Comparison of ENCODE assay signal across 10 mouse cellular contexts in the genomic region with DNA sequence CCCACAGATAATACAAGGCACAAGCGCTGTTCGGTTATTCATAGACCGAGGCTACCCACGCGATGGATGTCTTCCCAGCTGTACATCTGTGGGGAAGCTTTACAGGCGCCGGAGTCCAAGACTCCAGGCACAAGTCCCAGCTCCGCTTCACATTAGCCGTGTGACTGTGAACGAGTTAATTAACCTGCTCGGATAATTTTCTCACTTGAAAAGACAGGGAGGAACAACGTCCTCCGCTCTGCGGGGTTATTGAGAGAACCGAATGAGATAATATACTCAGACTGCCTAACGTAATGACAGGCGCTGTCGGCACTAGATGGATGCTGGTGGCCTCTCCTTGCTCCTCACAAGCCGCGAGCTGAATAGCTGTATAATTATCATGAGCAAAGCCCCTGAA.
A peak's percentile ranks its signal among the peaks of the same experiment; 100 is the strongest.
DNase-seq lines count a peak whose midpoint lies in the region; ATAC-seq and TF ChIP-seq lines count a peak whose summit lies in the region.
"Had no signal": no experiment of that assay in that cellular context is flagged by ENCODE, and none has a peak within 500 bp of the region (broad histone marks: within the 10 kb centered on the region; RNA-seq: fewer than 3 reads in every experiment).

No protein-coding gene starts in this region.

- no peak for TF ChIP-seq POLR2A in cortical plate, adult 2 months (IDR thresholded peaks at IDR 0.05; ENCODE audit: extremely low read depth, insufficient read depth, low read length)

- H3K4me2 ChIP-seq in embryonic facial prominence, embryonic 13.5 days: no peak overlapping the region
- peak overlapping the region; percentile 33 for H3K4me2 ChIP-seq in neural tube, embryonic 13.5 days
- H3K4me2 ChIP-seq in intestine, postnatal 0 days (replicated peaks; ENCODE audit: low read depth): no peak overlapping the region
- H3K4me2 ChIP-seq in liver, embryonic 11.5 days: no peak overlapping the region

- TF ChIP-seq CTCF in cortical plate, adult 2 months (IDR thresholded peaks at IDR 0.05; ENCODE audit: extremely low read depth, insufficient read depth, low read length): no peak
- TF ChIP-seq CTCF in intestine, postnatal 0 days (IDR thresholded peaks at IDR 0.05; ENCODE audit: low read depth): no peak

- H3K9me3 ChIP-seq in embryonic facial prominence, embryonic 13.5 days: no peaks in the 10 kb centered on the region
- 0 out of 2 replicates have a peak, but pooled peaks cover 2% of the 10 kb centered on the region for H3K9me3 ChIP-seq in embryonic facial prominence, embryonic 10.5 days
- no peaks in the 10 kb centered on the region for H3K9me3 ChIP-seq in neural tube, embryonic 13.5 days
- H3K9me3 ChIP-seq in intestine, postnatal 0 days (ENCODE audit: control insufficient read depth): no peaks in the 10 kb centered on the region
- H3K9me3 ChIP-seq in liver, embryonic 11.5 days (ENCODE audit: control insufficient read depth, low read length): no peaks in the 10 kb centered on the region

- H3K9ac ChIP-seq in embryonic facial prominence, embryonic 13.5 days: 0 out of 2 replicates have a peak overlapping the region, but pooled peaks have one; percentile 21
- 0 out of 2 replicates have a peak overlapping the region, but pooled peaks have one; percentile 26 for H3K9ac ChIP-seq in neural tube, embryonic 13.5 days
- no peak overlapping the region for H3K9ac ChIP-seq in intestine, postnatal 0 days (ENCODE audit: low read depth, low read length)
- H3K9ac ChIP-seq in liver, embryonic 11.5 days (ENCODE audit: low read depth, low read length): no peak overlapping the region

- ATAC-seq in embryonic facial prominence, embryonic 13.5 days (ENCODE audit: insufficient number of reproducible peaks, insufficient read depth, low FRiP score, low TSS enrichment, low read depth): no peak
- ATAC-seq in neural tube, embryonic 13.5 days (ENCODE audit: low read depth): peak; percentile 77
- ATAC-seq in intestine, postnatal 0 days: no peak
- ATAC-seq in liver, embryonic 11.5 days (replicated peaks; ENCODE audit: low FRiP score): no peak

- H3K27ac ChIP-seq in embryonic facial prominence, embryonic 13.5 days: no peak overlapping the region
- no peak overlapping the region for H3K27ac ChIP-seq in embryonic facial prominence, embryonic 10.5 days (replicated peaks)
- H3K27ac ChIP-seq in cortical plate, adult 2 months (ENCODE audit: insufficient read depth, low read length): peak overlapping the region; percentile 68
- peak overlapping the region; percentile 85 for H3K27ac ChIP-seq in neural tube, embryonic 13.5 days (replicated peaks)
- no peak overlapping the region; the same call in 1 of the 2 replicates for H3K27ac ChIP-seq in intestine, postnatal 0 days (ENCODE audit: low read depth, low read length)
- no peak overlapping the region for H3K27ac ChIP-seq in liver, embryonic 11.5 days (ENCODE audit: low read depth, low read length)

- H3K4me3 ChIP-seq in embryonic facial prominence, embryonic 13.5 days: no peak overlapping the region
- H3K4me3 ChIP-seq in embryonic facial prominence, embryonic 10.5 days: no peak overlapping the region
- H3K4me3 ChIP-seq in cortical plate, adult 2 months (ENCODE audit: insufficient read depth, low read length): no peak overlapping the region
- H3K4me3 ChIP-seq in neural tube, embryonic 13.5 days: no peak overlapping the region; the same call in 1 of the 2 replicates
- H3K4me3 ChIP-seq in intestine, postnatal 0 days (ENCODE audit: low read depth, low read length): no peak overlapping the region
- H3K4me3 ChIP-seq in liver, embryonic 11.5 days (ENCODE audit: low read depth, low read length): no peak overlapping the region

- no peak for DNase-seq in embryonic facial prominence, embryonic 10.5 days (ENCODE audit: low spot score)
- peak; percentile 79 to 80 for DNase-seq in layer of hippocampus, adult 8-10 months (ENCODE audit: low spot score in 2 of 2)
- no peak for DNase-seq in liver, embryonic 11.5 days (ENCODE audit: low spot score)
- DNase-seq in testis, postnatal 14 days (ENCODE audit: low spot score): no peak
- DNase-seq: cerebellum, postnatal 36 days; thymus, postnatal 36 days had no signal

- no peaks in the 10 kb centered on the region for H3K27me3 ChIP-seq in embryonic facial prominence, embryonic 13.5 days
- H3K27me3 ChIP-seq in embryonic facial prominence, embryonic 10.5 days (replicated peaks; ENCODE audit: low read depth, poor library complexity, severe bottlenecking): peaks cover 12% of the 10 kb centered on the region
- H3K27me3 ChIP-seq in neural tube, embryonic 13.5 days: no peaks in the 10 kb centered on the region
- H3K27me3 ChIP-seq in intestine, postnatal 0 days (replicated peaks; ENCODE audit: control insufficient read depth, insufficient read depth, low read length): no peaks in the 10 kb centered on the region
- no peaks in the 10 kb centered on the region for H3K27me3 ChIP-seq in liver, embryonic 11.5 days (replicated peaks; ENCODE audit: control insufficient read depth, insufficient read depth, low read length)

- H3K36me3 ChIP-seq in embryonic facial prominence, embryonic 13.5 days: peaks cover 2% of the 10 kb centered on the region; the same call in 1 of the 2 replicates
- 0 out of 2 replicates have a peak, but pooled peaks cover 2% of the 10 kb centered on the region for H3K36me3 ChIP-seq in embryonic facial prominence, embryonic 10.5 days (replicated peaks)
- H3K36me3 ChIP-seq in neural tube, embryonic 13.5 days: peaks cover 55% of the 10 kb centered on the region
- H3K36me3 ChIP-seq in intestine, postnatal 0 days (ENCODE audit: control insufficient read depth, insufficient read depth): peaks cover 3% of the 10 kb centered on the region; the same call in 1 of the 2 replicates
- no peaks in the 10 kb centered on the region for H3K36me3 ChIP-seq in liver, embryonic 11.5 days (ENCODE audit: control insufficient read depth, insufficient read depth, low read length)

- WGBS in embryonic facial prominence, embryonic 13.5 days: 70% methylated on average over 20 of the region's 20 CpGs
- 68% methylated on average over 20 of the region's 20 CpGs for WGBS in embryonic facial prominence, embryonic 10.5 days
- WGBS in neural tube, embryonic 13.5 days: 28% methylated on average over 20 of the region's 20 CpGs
- 77% methylated on average over 20 of the region's 20 CpGs for WGBS in intestine, postnatal 0 days
- 75% methylated on average over 20 of the region's 20 CpGs for WGBS in liver, embryonic 11.5 days

- no peaks in the 10 kb centered on the region for H3K4me1 ChIP-seq in embryonic facial prominence, embryonic 13.5 days
- H3K4me1 ChIP-seq in embryonic facial prominence, embryonic 10.5 days: peaks cover 15% of the 10 kb centered on the region; the same call in 1 of the 2 replicates
- peaks cover 12% of the 10 kb centered on the region for H3K4me1 ChIP-seq in cortical plate, adult 2 months (ENCODE audit: control insufficient read depth, insufficient read depth, low read length)
- peaks cover 29% of the 10 kb centered on the region for H3K4me1 ChIP-seq in neural tube, embryonic 13.5 days (replicated peaks)
- H3K4me1 ChIP-seq in intestine, postnatal 0 days (replicated peaks; ENCODE audit: control insufficient read depth, insufficient read depth, low read length): no peaks in the 10 kb centered on the region
- no peaks in the 10 kb centered on the region for H3K4me1 ChIP-seq in liver, embryonic 11.5 days (replicated peaks; ENCODE audit: control insufficient read depth, insufficient read depth, low read length)

Comparison
In these comparisons a context has a peak if more than half of its experiments do, and no peak if none do; other contexts are left out.
1. H3K27ac ChIP-seq: peak in cortical plate, adult 2 months (single experiment) and neural tube, embryonic 13.5 days (single experiment); none in embryonic facial prominence, embryonic 13.5 days (single experiment), embryonic facial prominence, embryonic 10.5 days (single experiment), intestine, postnatal 0 days (single experiment) and liver, embryonic 11.5 days (single experiment).
2. H3K9ac ChIP-seq: peak in embryonic facial prominence, embryonic 13.5 days (single experiment) and neural tube, embryonic 13.5 days (single experiment); none in intestine, postnatal 0 days (single experiment) and liver, embryonic 11.5 days (single experiment).
3. DNase-seq: peak in layer of hippocampus, adult 8-10 months (2 of 2); none in embryonic facial prominence, embryonic 10.5 days (single experiment), liver, embryonic 11.5 days (single experiment) and testis, postnatal 14 days (single experiment).